Mouse (Mus musculus) T-helper 2 cell (primary cell): ENCODE measurements around the gene Ccdc85a.
"Not testable (repeated sequence)": the region's sequence is repeated elsewhere in the genome, so short reads cannot be mapped to it uniquely, and the experiment has no call there.

Source experiments
- in situ Hi-C: fragments of 300-600 bp; cut with MboI, MseI; formaldehyde crosslinking; loops from one replicate; pipeline ENCODE4 v1.15.1; 2025; ENCODE audit warnings: high pct_unique_total_duplicates

Ccdc85a gene

GRCm38 (mm10) chr11:28422451-28423231 lies 161.5 kb downstream of the Ccdc85a start:
- in situ Hi-C loops, result loop anchor here (25.0 kb wide), 1 partner anchor 1415 kb away; the partner anchor contains the start of gene 4931440F15Rik

- in situ Hi-C loops, result loop anchor here (25.0 kb wide), 1 partner anchor 1421 kb away; the partner anchor contains the start of gene 4931440F15Rik
These were observed 168.3 kb downstream of the Ccdc85a start for GRCm38 (mm10) chr11:28415841-28416240.

GRCm38 (mm10) chr11:28409880-28410279 lies 174.2 kb downstream of the Ccdc85a start:
- in situ Hi-C loops, result loop anchor here (25.0 kb wide), 1 partner anchor 1427 kb away; the partner anchor contains the start of gene 4931440F15Rik

DNA sequence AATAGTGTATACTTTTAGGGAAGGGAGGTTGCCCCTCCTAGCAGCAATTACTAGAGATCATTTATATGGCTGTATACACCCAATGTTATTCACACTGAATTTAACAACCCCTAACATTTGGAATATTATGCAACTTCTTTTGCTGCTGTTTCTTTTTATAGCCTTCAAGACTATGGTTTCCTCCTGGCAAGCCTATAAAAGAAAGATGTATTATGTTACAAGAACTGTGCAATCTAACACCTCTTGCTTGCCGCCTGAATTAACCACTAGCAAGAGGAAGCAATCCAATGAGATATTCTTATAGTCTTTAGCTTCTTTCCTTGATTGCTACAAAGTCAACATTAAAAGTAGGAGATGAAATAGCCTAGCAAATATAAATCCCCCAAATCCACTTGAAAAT lies 187.0 kb downstream of the Ccdc85a start:
- in situ Hi-C loops, result no loop called here

DNA sequence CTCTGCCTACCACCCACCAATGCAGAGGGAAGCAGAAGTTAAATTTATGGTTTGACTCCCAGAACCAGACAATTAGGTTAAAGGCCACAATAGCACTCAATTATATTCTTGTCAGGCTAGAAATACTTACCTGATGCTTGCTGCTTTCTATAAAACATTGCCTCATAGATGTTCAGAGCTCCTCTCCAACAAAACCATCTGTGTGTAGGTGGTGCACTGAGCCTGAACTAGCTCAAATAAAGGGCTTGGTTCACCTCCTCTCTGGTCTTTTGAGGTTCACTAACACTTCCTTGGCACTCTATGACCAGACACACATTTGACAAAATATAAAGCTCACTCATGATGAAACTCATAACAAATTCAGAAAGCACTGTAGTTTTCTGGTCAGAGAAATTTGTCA lies 208.2 kb downstream of the Ccdc85a start:
- in situ Hi-C loops, result no loop called here

DNA sequence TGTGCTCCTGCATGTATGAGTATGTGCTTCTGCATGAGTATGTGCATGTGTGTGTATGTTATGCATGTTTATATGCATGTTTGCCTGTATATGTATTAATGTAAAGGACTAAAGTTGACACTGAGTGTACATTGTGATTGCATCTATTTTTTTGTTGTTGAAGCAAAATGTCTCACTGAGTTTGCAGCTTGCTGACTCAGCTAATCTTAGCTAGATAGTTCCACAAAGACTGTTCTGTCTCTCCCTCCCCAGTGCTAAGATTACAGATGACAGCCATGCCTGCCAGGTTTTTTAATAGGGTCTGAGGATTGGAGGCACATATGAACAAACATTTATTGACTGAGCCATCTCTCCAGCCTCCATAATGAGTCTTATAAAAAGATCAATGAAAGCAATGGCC lies 209.5 kb downstream of the Ccdc85a start:
- in situ Hi-C loops, result no loop called here

GRCm38 (mm10) chr11:28371381-28371780 lies 212.7 kb downstream of the Ccdc85a start:
- in situ Hi-C loops, result not testable (repeated sequence)

DNA sequence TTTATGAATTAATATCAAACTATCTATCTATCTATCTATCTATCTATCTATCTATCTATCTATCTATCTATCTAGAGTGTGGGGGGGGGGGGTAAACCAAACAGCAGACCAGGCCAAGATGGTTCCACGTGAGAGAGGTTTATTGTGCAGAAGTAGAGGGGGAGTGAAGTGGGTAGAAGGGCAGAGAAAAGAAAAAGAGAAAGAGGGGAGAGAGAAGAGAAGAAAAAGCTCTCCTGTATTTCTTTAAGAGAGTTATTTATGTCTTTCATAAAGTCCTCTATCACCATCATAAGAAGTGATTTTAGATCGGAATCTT lies 218.2 kb downstream of the Ccdc85a start:
- in situ Hi-C loops, result no loop called here

DNA sequence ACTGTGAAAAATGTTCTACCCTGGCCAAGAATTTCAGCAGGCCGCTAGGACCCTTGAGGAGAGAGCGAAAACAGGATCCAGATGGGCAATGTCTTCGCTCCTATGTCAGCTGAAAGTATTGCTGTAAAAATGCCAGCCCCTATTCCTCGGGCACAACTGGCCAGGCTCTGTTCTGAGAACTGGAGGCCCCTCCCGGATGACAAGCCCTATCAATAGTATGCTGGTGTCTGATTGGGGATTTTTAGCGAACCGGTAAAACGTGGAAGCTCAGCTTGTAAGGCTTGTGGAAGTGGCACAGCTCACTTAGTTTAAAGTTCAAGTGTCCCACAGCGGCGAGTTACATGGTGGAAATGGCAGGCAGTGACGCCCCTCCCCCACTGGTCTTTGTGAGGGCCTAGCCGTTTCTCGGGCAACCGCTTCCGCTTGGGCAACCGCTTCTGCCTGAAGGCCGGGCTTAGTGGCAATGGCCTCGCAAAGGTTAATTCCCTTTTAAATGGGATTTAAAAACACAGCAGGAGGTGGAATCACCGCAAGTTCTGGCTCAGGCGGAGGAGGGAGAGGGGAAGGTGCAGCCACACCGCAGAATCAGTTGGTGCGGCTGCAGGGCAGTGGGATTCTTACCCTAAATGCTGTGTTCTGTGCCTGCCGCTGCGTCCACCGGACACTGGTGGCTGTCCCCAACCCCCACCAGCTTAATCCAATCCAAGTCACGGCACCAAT lies 218.8 kb downstream of the Ccdc85a start:
- in situ Hi-C loops, result no loop called here

GRCm38 (mm10) chr11:28343465-28343864 lies 240.7 kb downstream of the Ccdc85a start:
- in situ Hi-C loops, result no loop called here

DNA sequence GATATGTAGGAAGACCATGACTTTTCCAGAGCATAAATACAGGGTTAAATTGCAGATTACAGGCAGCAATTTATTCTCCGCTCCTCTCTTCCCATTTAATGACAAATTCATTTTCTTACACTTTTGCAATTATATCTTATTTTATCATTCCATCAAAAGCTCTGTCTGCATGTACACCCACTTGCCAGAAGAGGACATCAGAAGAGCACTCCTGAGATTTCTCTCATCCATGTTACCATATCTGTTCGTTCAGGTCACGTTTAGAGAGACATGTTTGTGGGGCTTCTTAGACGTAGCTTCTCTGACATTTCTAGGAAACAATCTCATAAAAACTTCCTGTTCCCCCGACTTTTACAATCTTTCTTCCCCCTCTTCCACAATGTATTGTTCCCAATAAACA lies 242.2 kb downstream of the Ccdc85a start:
- in situ Hi-C loops, result no loop called here

DNA sequence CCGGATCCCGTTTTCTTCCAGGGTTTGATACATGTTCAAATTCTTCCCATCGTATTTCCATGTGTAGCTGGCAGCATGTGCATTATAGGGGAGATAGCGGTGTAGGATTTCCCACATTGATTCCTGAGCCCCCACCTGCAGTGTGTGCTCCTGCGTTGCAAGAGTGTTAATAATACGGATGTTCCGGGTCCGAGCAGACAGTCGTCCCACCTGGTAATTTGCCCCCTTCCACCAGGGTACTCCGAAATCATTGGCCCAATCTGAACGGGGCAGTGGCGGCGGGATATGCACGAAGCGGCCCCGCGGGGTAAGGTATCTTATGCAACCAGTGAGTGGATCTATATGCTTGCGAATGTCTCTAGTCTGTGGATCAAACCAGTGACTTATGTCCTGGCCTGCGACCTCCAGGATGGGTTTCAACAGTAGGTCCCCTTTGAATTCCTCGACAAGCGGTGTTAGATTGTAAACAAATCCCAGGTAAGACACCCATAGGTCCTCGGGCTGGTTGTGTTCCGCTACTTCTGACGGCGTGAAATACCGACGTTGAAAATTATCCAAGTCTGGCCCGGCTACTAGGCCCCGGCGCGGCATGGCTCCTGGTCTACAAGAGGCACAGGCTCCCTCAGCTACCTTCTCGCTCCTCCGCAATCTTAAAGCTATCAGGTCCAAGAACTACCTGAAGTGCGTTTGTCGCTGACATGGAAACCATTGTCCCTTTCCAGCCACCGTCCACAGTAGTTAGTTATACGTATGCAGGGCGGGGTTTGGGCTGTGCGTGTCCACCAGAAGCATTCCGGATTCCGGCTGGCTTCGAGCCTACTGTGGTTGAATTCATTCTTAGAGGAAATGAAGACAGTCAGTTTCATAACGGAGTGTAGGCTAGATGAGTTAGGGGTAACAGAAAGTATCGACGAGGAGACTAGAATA lies 244.6 kb downstream of the Ccdc85a start, which contains the start of gene Gm6685:
TSS of gene Gm6685 (minus strand) at position 644 of the 927 bp plus-strand sequence.
- in situ Hi-C loops, result not testable (repeated sequence)
